Mouse (Mus musculus): ENCODE measurements around the gene Foxc1. TPM values are rescaled to one million over a fixed set of nuclear protein-coding genes. Genes with fewer than 3 reads are reported as not detected.

The Foxc1 gene
- total RNA-seq (2023), result not detected

GRCm38 (mm10) chr13:31806428-31806832 is at the start of gene Foxc1:
TSS of gene Foxc1 (plus strand) at chr13:31806633.

Other genes with a start within 250 kb of the Foxc1 start
- gene A530084C06Rik, start 247.3 kb upstream of the Foxc1 start, total RNA-seq (2023), result not detected
- not detected for gene Foxf2, start 180.8 kb upstream of the Foxc1 start, total RNA-seq (2023)